Mouse (Mus musculus) hindbrain, embryonic 11.5 days (tissue): ENCODE measurements around the gene Cct4. TPM values are rescaled to one million over a fixed set of nuclear protein-coding genes. Genes with fewer than 3 reads are reported as not detected.
A peak's percentile ranks its signal among the peaks of the same experiment; 100 is the strongest.

Experiments
- ATAC-seq: fragments of 200-750 bp; cut with Nextera tagmentation; 2 replicates; pipeline ENCODE4 v1.8.0; 2017; ENCODE audit warnings: mild to moderate bottlenecking, moderate TSS enrichment, moderate library complexity; ENCODE audit not compliant: low FRiP score
- DNase-seq: peaks from one replicate; pipeline ENCODE4 v3.0.0-alpha.2; 2015; ENCODE audit warnings: low spot score
- H3K27ac ChIP-seq: fragments of 300-500 bp; sonication (generic); 2 replicates; pipeline ENCODE4 v1.5.1; 2014; ENCODE audit warnings: mild to moderate bottlenecking, low read depth, low read length
- H3K27me3 ChIP-seq: fragments of 300-500 bp; sonication (generic); 2 replicates; pipeline ENCODE4 v1.6.1; 2014; ENCODE audit warnings: mild to moderate bottlenecking, low read length, moderate library complexity, mixed read lengths; ENCODE audit not compliant: control insufficient read depth, insufficient read depth
- H3K36me3 ChIP-seq: fragments of 300-500 bp; sonication (generic); 2 replicates; pipeline ENCODE4 v1.6.1; 2014; ENCODE audit warnings: mild to moderate bottlenecking, low read length, moderate library complexity, mixed read lengths; ENCODE audit not compliant: control insufficient read depth, insufficient read depth
- H3K4me1 ChIP-seq: fragments of 300-500 bp; sonication (generic); replicated peaks from 2 replicates; pipeline ENCODE4 v1.6.1; 2014; ENCODE audit warnings: low read length, mixed read lengths; ENCODE audit not compliant: control insufficient read depth, insufficient read depth
- H3K4me2 ChIP-seq: fragments of 300-500 bp; sonication (generic); replicated peaks from 2 replicates; pipeline ENCODE4 v1.6.1; 2014; ENCODE audit warnings: mild to moderate bottlenecking, low read depth, low read length
- H3K4me3 ChIP-seq: fragments of 300-500 bp; sonication (generic); 2 replicates; pipeline ENCODE4 v1.5.1; 2014; ENCODE audit warnings: low read depth, low read length
- H3K9ac ChIP-seq: fragments of 300-500 bp; sonication (generic); 2 replicates; pipeline ENCODE4 v1.6.1; 2014; ENCODE audit warnings: low read depth, low read length
- H3K9me3 ChIP-seq: fragments of 300-500 bp; sonication (generic); 2 replicates; pipeline ENCODE4 v1.6.1; 2016; ENCODE audit warnings: low read length; ENCODE audit not compliant: control insufficient read depth
- WGBS: fragments of 180-500 bp; shearing (Covaris S2); extraction: QIAGEN DNeasy Blood & Tissue Kit; methylation state at CpG from one replicate; pipeline ENCODE4 v1.1.7; 2014; 5-methylcytosine and 5-hydroxymethylcytosine counted together
- polyA plus RNA-seq: library from polyadenylated mRNA; unstranded; fragments of >200 nt; fragmentation: Nextera tagmentation; extraction: Ambion mirVana; gene quantifications from 2 replicates; pipeline ENCODE4 v1.2.1, GENCODE M21; 2014

The Cct4 gene
- polyA plus RNA-seq, 1 experiment from 2014 or later = 457 TPM

GRCm38 (mm10) chr11:22979221-22979620 is 11.1 kb upstream of the Cct4 start:
- DNase-seq (no peak), ATAC-seq (no peak)
- WGBS = 86% methylated on average over 1 of the region's 1 CpGs
- no peaks in the 10 kb centered on the region for H3K27me3 ChIP-seq
- H3K4me1 ChIP-seq = peaks cover 5% of the 10 kb centered on the region; the same call in 1 of the 2 replicates
- no peaks in the 10 kb centered on the region for H3K9me3 ChIP-seq
- no peak overlapping the region for H3K4me2 ChIP-seq
- no peak overlapping the region for H3K4me3 ChIP-seq
- no peak overlapping the region for H3K9ac ChIP-seq
- H3K27ac ChIP-seq = no peak overlapping the region
- no peaks in the 10 kb centered on the region for H3K36me3 ChIP-seq

- peak overlapping the region; percentile 68 for H3K4me3 ChIP-seq
- peak overlapping the region; percentile 77 for H3K9ac ChIP-seq
- ATAC-seq (no peak), DNase-seq (no peak)
- H3K27ac ChIP-seq = no peak overlapping the region
- peak overlapping the region; percentile 83 for H3K4me2 ChIP-seq
- peaks cover 5% of the 10 kb centered on the region; the same call in 1 of the 2 replicates for H3K4me1 ChIP-seq
- WGBS = 48% methylated on average over 4 of the region's 4 CpGs
- no peaks in the 10 kb centered on the region for H3K36me3 ChIP-seq
- no peaks in the 10 kb centered on the region for H3K27me3 ChIP-seq
- H3K9me3 ChIP-seq = no peaks in the 10 kb centered on the region
These were observed 9.3 kb upstream of the Cct4 start for GRCm38 (mm10) chr11:22981041-22981440.

- Histone ChIP-seq H3K27me3 (no peaks in the 10 kb centered on the region), H3K4me1 (peaks cover 5% of the 10 kb centered on the region; the same call in 1 of the 2 replicates), H3K9me3 (no peaks in the 10 kb centered on the region), H3K36me3 (no peaks in the 10 kb centered on the region), H3K9ac (peak overlapping the region; percentile 77), H3K4me3 (peak overlapping the region; percentile 68), H3K27ac (peak overlapping the region; percentile 91), H3K4me2 (peak overlapping the region; percentile 83)
- WGBS = 5% methylated on average over 12 of the region's 12 CpGs
- ATAC-seq (peak; percentile 46; the same call in 1 of the 2 replicates), DNase-seq (no peak)
These were observed 8.8 kb upstream of the Cct4 start for GRCm38 (mm10) chr11:22981543-22981950.

GRCm38 (mm10) chr11:22981984-22982757 is 8.1 kb upstream of the Cct4 start, which contains the start of the genes Gm28048 and Commd1:
Gene Gm28048 (minus strand): TSS chr11:22982090.
Gene Commd1 (minus strand): TSS chr11:22982382.
- Histone ChIP-seq H3K27me3 (no peaks in the 10 kb centered on the region), H3K4me1 (peaks cover 5% of the 10 kb centered on the region; the same call in 1 of the 2 replicates), H3K36me3 (no peaks in the 10 kb centered on the region), H3K9me3 (no peaks in the 10 kb centered on the region), H3K4me2 (peak within 1 kb of the TSS; percentile 83), H3K4me3 (peak within 1 kb of the TSS; percentile 68), H3K9ac (peak within 1 kb of the TSS; percentile 77), H3K27ac (peak within 1 kb of the TSS; percentile 91)
- ATAC-seq = peak; percentile 94
- 4% methylated on average over 42 of the region's 42 CpGs for WGBS
- peak; percentile 94 for DNase-seq

- H3K4me3 ChIP-seq = no peak overlapping the region
- H3K4me2 ChIP-seq = no peak overlapping the region
- ATAC-seq (no peak), DNase-seq (no peak)
- no peaks in the 10 kb centered on the region for H3K36me3 ChIP-seq
- 74% methylated on average over 6 of the region's 6 CpGs for WGBS
- no peaks in the 10 kb centered on the region for H3K27me3 ChIP-seq
- H3K4me1 ChIP-seq = peaks cover 5% of the 10 kb centered on the region; the same call in 1 of the 2 replicates
- no peaks in the 10 kb centered on the region for H3K9me3 ChIP-seq
- H3K27ac ChIP-seq = no peak overlapping the region
- H3K9ac ChIP-seq = no peak overlapping the region
These were observed 7.5 kb upstream of the Cct4 start for GRCm38 (mm10) chr11:22982846-22983245.

GRCm38 (mm10) chr11:22985510-22985909 is 4.8 kb upstream of the Cct4 start:
- ATAC-seq = no peak
- DNase-seq = no peak

GRCm38 (mm10) chr11:22987357-22987756 is 3.0 kb upstream of the Cct4 start:
- ATAC-seq = no peak
- Histone ChIP-seq H3K9me3 (no peaks in the 10 kb centered on the region), H3K9ac (no peak overlapping the region), H3K27ac (no peak overlapping the region), H3K4me3 (no peak overlapping the region), H3K27me3 (no peaks in the 10 kb centered on the region), H3K4me2 (no peak overlapping the region), H3K36me3 (no peaks in the 10 kb centered on the region), H3K4me1 (peaks cover 3% of the 10 kb centered on the region; the same call in 1 of the 2 replicates)
- peak; percentile 76 for DNase-seq
- WGBS = 58% methylated on average over 2 of the region's 2 CpGs

More at GRCm38 (mm10) chr11:22985510-22985909, 4.8 kb upstream of the Cct4 start:
- peaks cover 5% of the 10 kb centered on the region; the same call in 1 of the 2 replicates for H3K4me1 ChIP-seq
- WGBS = 81% methylated on average over 3 of the region's 3 CpGs
- H3K4me2 ChIP-seq = no peak overlapping the region
- no peak overlapping the region for H3K27ac ChIP-seq
- no peak overlapping the region for H3K4me3 ChIP-seq
- no peaks in the 10 kb centered on the region for H3K9me3 ChIP-seq
- no peak overlapping the region for H3K9ac ChIP-seq
- no peaks in the 10 kb centered on the region for H3K36me3 ChIP-seq
- no peaks in the 10 kb centered on the region for H3K27me3 ChIP-seq

GRCm38 (mm10) chr11:22989786-22990185 is 533 bp upstream of the Cct4 start:
- ATAC-seq (peak; percentile 10), DNase-seq (no peak)
- Histone ChIP-seq H3K27ac (peak overlapping the region; percentile 90; the same call in 1 of the 2 replicates), H3K27me3 (no peaks in the 10 kb centered on the region), H3K9me3 (no peaks in the 10 kb centered on the region), H3K4me3 (peak overlapping the region; percentile 96), H3K36me3 (peaks cover 2% of the 10 kb centered on the region; the same call in 1 of the 2 replicates), H3K4me1 (peaks cover 3% of the 10 kb centered on the region; the same call in 1 of the 2 replicates), H3K9ac (peak overlapping the region; percentile 93), H3K4me2 (peak overlapping the region; percentile 76)
- 63% methylated on average over 1 of the region's 1 CpGs for WGBS
